Mouse (Mus musculus): ENCODE measurements around the gene Unc5a. TPM values are rescaled to one million over a fixed set of nuclear protein-coding genes. Genes with fewer than 3 reads are reported as not detected.

Unc5a gene
- total RNA-seq, 2 experiments from 2014 or later = 7.4 to 9.1 TPM

DNA sequence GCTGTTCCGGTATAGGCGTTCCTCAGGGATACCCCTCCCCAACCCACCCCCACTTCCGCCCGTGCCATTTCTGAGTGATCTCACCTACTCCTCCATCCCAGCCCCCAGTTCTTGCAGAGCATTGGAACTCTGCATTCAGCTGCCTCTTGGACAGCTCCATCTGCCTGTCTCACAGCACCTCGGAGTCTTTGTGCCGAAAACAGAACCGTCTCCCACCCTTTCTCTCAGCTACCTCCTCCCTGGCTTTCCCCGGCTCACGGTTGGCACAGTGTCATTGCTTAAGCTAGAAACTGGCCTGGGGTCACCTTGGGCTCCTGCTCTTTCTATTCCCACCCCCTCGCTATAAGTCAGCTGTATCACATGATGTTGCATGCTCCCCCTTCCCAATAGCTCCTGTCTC lies 51.2 kb downstream of the Unc5a start:
- DNase-seq (ENCODE audit: low spot score in 2 of 2) = no peak

GRCm38 (mm10) chr13:55002090-55002489 lies 52.9 kb downstream of the Unc5a start:
- DNase-seq (ENCODE audit: low spot score in 2 of 2) = no peak

DNA sequence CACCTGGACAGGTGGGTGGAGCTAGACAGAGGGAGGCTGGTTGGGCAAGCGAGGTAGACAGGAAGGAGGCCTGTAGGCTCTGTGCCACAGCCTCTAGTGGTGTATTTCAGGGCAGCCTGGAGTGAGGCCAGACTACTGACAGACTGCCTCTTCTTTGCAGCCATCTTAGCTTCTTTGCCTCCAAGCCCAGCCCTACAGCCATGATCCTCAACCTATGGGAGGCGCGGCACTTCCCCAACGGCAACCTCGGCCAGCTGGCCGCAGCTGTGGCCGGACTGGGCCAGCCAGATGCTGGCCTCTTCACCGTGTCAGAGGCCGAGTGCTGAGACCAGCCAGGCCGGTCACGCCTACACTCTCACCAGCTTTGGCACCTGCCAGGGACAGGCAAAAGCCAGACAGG lies 55.4 kb downstream of the Unc5a start:
- no peak for DNase-seq (ENCODE audit: low spot score in 2 of 2)

DNA sequence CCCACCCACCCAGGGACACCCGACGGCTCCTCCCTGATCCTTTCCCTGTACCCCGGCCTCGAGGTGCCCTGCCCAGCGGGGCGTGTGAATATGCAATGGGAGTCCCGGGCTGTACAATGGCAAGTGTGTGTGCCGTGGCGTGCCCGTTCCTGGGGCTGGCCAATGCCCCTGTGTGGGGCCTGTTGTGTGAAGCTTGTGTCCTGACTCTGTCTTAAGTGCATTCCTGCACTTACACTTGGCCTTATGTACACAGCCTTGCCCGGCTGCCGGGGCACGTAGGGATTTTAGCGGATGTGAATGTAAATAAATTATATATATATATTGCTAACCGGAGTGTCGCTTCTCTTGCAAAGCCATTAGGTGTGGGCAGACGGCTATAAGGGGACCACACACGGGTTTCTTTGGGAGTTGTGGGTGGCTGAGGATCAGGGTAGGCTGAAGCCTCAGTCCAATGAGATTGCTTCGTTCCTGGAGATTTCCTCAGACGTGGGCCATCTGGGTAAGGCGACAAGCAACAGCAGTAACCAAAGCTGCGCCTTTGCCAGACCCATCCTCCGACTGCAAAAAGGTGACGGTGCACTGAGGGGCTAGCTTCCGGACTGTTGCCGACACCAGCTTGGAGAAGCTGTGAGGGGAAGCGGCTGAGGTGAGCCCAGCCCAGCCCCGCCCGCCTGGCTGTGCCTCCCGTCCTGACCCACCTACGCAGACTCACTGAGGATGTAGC lies 56.6 kb downstream of the Unc5a start:
- no peak for DNase-seq (ENCODE audit: low spot score in 2 of 2)

DNA sequence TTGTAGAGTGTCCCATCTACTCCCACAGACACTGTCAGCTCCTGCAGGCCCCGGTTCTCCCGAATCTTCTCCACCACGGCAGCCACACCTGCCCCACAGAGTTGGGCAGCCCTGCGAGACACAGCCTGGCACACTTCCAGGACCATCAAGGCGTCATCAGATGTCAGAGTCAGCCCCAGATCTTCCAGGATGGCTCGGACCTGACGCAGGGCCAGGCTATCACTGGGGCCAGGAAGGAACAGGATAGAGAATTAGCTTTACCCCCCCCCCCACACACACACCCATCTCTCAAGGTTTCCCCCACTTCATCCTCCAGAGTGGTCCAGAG lies 57.2 kb downstream of the Unc5a start:
- no peak for DNase-seq (ENCODE audit: low spot score in 2 of 2)

GRCm38 (mm10) chr13:55008589-55008988 lies 59.4 kb downstream of the Unc5a start:
- no peak for DNase-seq (ENCODE audit: low spot score in 2 of 2)

GRCm38 (mm10) chr13:55011103-55011502 lies 61.9 kb downstream of the Unc5a start:
- no peak for DNase-seq (ENCODE audit: low spot score in 2 of 2)

DNA sequence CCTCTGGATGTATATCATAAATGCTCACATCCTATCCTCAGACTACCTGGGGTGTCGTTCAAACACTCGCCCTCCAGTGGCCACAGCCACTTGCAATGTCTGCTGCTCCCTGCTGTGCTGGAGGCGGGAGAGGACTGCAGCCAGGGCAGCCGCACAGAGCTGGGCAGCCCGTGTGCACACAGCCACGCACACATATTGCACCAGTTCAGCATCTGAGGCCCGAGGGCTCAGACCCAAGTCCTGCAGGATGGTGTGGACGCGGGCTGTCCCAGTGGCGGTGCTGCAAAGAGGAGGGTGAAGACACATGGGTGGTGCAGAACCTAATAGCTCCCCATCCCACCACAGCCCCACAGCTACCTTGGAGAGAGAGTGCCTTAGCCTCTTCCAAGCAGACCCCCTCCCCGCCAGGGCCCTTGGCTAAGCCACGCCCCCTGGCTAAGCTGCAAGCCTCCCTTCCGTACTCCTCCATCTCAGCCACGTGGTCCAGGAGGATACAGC lies 62.8 kb downstream of the Unc5a start:
- no peak for DNase-seq (ENCODE audit: low spot score in 2 of 2)

DNA sequence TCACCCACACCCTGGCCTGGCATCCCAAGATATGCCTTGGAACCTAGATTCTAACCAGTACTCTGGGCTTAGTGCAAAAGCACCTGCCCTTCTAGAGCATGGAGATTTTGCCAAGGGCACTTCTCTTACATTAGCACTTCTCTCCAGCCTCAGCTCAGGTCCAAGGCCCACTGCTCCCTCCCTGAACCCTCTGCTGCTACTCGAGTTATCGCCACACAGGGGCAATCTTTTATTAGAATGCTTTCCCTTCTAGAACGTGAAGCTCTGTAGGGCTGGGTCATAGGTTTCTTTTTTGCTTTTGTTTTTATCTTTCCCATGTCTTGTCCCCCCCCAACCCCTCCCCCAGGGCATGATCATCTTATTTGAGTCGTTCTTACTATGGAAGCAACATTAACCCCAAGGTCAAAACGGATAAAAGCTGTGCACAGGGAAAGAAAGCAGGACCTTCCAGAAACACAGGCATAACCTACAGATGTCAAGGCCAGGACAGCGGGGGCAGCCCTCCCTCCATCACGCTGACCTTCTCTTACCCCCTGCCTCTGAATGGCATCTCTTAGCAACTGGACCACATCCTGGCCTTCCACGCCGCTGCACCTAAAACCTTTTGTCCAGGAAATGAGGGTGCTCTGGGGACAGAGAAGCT lies 64.6 kb downstream of the Unc5a start:
- no peak for DNase-seq (ENCODE audit: low spot score in 2 of 2)

DNA sequence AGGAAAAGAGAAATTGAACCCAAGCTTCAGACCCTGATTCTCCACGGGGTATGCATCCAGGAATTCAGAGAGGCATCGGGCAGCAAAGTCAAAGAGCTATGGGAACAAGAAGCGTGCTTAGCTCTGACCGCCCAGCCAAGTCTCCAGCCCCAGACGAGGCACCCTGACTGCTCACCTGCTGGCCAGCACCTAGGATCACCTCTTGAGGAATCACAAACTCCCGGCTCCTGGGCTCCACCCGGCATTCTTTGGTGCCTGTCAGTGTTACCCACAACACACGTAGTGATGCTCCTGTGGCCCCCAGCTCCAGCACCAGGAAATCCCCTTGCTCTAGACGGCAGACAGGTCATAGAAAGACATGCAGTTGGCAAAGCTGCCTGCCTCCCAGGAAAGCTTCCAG lies 65.2 kb downstream of the Unc5a start:
- DNase-seq (ENCODE audit: low spot score in 2 of 2) = no peak

DNA sequence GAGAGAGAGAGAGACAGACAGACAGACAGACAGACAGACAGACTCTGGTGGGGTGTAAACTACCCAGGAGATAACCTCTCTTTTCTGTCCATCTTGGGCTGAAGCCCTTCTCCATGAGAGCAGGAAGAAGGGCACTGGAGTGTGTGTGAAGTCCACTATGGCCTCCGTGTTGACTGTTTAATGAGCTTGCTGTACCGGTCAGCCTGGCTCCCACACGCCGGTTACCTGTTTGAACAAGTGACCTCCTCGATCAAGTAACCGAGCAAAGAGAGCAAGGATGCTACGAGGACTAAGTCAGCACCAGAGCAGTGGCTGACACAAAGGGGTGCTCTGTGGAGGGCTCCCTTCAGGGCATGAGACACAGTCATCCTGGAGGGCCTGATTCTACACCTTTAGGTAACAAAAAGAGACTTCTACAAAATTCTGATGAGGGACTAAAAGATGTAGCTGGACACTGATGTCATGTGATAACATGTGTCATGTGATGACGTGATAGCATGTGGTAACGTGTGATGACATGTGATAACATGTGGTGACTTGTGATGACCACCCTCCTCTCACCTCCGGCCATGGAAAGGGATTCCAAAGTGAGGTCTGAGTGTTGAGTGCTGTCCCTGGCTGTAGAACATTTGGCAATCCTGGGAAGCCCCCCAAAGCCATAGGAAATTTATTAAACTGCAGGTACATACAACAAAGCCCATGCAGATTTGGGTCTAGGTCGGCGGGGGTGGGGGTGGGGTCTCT lies 68.1 kb downstream of the Unc5a start:
- DNase-seq (ENCODE audit: low spot score in 2 of 2) = no peak

DNA sequence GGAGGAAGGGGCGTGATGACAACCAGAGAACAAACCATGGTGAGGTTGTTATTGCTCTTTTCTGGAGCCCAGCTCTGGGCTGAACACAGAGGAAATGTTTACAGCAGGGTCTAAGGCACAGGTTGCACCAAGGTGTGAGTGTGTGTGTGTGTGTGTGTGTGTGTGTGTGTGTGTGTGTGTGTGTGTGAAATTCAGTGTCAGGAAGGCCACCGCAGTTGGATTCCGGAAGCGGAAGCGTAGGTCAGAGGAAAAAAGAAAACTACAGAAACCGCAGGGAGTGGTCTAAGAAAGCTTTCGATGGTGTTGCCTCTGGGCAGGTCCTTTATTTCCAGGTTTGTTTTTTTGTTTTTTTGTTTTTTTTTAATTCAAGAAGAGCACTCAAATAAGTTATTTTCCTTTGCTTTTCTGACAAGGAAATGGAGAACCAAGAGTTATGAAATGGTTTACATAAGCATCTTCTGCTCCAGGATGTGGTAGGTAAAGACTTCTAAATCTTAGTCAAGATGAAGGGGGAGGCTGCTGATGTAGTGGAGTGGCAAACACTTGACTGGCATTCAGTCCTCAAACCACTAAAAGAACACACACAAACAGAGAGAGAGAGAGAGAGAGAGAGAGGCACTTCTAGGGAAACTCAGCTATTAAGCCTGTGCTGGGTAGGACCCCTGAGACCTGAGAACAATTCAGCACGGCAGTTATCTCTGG lies 68.8 kb downstream of the Unc5a start:
- no peak for DNase-seq (ENCODE audit: low spot score in 2 of 2)

DNA sequence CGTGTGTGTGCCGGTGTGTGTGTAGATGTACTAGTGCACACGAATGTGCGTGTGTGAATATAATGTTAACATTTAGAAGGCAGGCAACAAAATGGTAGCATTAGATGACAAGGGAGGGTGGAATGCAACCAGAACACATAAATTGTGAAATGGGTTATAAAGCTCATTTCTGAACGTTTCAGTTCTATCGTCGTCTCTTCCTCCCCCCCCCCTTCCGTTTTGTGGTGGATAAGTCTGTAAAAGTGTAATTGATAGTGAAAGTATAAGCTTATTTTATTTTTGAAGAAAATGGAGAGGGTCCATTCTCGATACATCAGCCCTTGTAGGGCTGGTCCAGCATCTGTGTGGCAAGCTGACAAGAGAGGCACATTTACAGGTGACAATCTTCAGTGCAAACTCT lies 69.5 kb downstream of the Unc5a start:
- DNase-seq (ENCODE audit: low spot score in 2 of 2) = no peak

- DNase-seq (ENCODE audit: low spot score in 2 of 2) = no peak
Measured at GRCm38 (mm10) chr13:55019181-55019580, 70.0 kb downstream of the Unc5a start.

GRCm38 (mm10) chr13:55020051-55020450 lies 70.8 kb downstream of the Unc5a start:
- DNase-seq (ENCODE audit: low spot score in 2 of 2) = no peak

DNA sequence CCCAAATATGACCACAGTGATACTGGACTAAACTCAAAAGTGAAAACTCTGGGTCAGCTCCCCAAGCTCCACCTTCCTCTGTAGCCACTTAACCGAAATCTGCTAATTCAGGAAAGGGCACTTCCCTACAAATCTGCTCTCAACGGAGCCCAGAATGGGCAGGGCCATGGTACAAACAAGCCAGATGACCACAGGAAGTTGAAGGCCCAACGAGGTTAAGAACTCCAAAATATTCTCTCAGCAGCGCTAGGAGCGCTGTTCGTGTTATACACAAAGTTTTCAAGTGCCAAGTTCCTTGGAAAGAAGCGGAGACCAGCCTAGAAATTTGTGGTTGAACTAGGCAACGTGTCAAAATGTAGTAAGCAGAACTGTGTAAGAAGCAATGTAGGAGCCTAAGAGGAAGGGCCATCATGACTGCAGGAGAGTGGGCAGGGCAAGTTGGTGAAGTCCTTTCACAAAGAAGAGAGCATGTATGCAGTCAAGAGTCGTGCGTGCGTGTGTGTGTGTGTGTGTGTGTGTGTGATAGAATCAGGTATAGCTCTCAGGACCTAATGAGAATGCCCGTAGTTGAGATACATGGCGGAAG lies 72.1 kb downstream of the Unc5a start, which contains the start of gene Hk3:
Hk3 (minus strand) TSS at position 192 of the 586 bp plus-strand sequence.
- DNase-seq (ENCODE audit: low spot score in 2 of 2) = no peak

DNA sequence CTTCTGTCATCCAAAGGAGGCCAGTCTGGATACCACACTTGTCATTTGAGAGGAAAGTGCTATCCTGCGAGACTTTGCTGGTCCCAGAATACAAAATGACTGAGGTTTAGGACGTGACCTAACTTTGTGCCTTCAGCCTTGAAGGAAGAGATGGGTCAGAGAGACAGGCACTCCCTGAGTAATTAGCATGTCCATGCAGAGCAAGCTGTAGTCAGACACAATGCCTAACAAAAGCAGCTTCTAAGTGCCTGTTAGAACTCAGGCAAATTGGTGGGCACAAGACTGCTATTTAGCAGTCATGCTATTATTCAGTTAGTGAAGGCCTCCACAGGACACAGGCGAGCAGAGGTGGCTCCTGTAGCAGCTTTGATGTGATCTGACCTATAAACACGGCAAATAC lies 73.0 kb downstream of the Unc5a start:
- no peak for DNase-seq (ENCODE audit: low spot score in 2 of 2)

DNA sequence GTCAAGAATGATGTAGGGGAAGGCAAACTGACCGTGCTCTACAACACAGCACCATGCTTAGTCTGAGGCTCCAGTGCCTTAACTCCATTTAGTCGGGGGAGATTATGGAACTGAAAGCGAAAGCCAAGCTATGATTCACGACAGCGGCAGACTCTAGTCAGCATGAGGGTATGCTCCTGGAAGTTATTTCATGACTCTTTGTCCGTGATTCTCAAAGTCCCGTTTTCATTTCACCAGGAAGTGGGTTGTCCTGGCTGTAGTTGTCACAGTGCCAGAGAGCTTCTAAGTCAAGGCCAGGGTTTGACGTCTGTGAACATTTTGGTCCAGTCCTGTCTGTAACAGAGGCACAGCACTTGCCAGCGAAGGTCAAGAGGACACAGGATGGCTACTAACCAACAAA lies 73.5 kb downstream of the Unc5a start:
- peak in 1 of 2 experiments; percentile 26 for DNase-seq (ENCODE audit: low spot score in 2 of 2)

GRCm38 (mm10) chr13:55024215-55024614 lies 75.0 kb downstream of the Unc5a start:
- no peak for DNase-seq (ENCODE audit: low spot score in 2 of 2)

GRCm38 (mm10) chr13:55040016-55040415 lies 90.8 kb downstream of the Unc5a start:
- DNase-seq (ENCODE audit: low spot score in 2 of 2) = no peak

DNA sequence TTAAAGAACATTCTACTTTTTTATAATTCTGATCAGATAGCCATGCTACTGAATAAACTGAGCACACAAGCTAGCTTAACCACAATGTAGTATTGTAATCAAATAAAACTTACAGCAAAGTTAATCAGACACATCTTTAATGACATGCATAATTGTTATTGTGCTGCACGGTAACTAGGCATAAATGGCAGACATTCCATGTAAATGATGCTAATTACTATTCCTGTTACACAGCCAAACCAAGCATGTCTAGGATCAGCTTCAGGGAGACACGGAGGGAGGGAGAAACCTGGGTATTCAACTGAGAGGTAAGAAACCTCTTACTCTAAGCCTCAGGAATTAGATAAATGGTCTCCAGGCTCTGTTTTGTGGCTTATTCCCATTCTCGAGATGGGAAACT lies 98.5 kb downstream of the Unc5a start:
- DNase-seq (ENCODE audit: low spot score in 2 of 2) = no peak
